19 mouse cellular contexts compared by ENCODE assay signal in the genomic region with DNA sequence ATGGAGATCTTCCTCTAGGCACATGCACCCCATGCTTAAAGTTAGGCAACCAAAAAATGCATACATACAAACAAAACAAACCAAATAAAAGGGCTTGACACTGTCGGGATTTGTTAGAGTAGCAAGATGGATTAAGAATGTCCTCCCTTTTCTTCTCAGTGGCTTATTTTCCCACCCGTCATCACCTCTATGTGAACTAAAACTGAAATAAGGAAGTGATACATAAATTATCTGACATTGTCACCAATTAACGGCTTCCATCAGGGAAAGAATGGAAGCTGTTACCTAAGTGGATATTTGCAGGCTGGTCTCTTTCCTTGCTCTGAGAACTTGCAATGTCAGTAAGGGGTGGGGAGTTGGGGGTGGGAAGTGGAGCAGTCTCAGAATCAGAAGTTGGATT.
"Had no signal": no experiment of that assay in that cellular context is flagged by ENCODE, and none has a peak within 500 bp of the region (broad histone marks: within the 10 kb centered on the region; RNA-seq: fewer than 3 reads in every experiment).

No protein-coding gene starts in this region.

- H3K36me3 ChIP-seq: midbrain, embryonic 10.5 days; midbrain, embryonic 12.5 days; neural tube, embryonic 13.5 days; neural tube, embryonic 15.5 days had no signal

- H3K27me3 ChIP-seq: midbrain, embryonic 12.5 days; neural tube, embryonic 13.5 days; neural tube, embryonic 15.5 days had no signal

- H3K4me3 ChIP-seq: midbrain, embryonic 10.5 days; midbrain, embryonic 12.5 days; myocyte; neural tube, embryonic 13.5 days; neural tube, embryonic 15.5 days had no signal

- DNase-seq: lung, adult 18-20 months; lung, embryonic 14.5 days; lung, postnatal 10 days; lung, postnatal 4 days; midbrain, embryonic 14.5 days; retina, postnatal 1 day; right cerebral cortex, adult 18-20 months; right cerebral cortex, postnatal 25 days; right cerebral cortex, postnatal 4 days; spleen, adult 18-20 months; thymus, adult 18-20 months; thymus, postnatal 25 days; thymus, postnatal 4 days had no signal

- H3K4me2 ChIP-seq: lung, embryonic 14.5 days; midbrain, embryonic 12.5 days; neural tube, embryonic 13.5 days; neural tube, embryonic 15.5 days had no signal

- H3K9ac ChIP-seq: lung, embryonic 14.5 days; midbrain, embryonic 12.5 days; neural tube, embryonic 13.5 days; neural tube, embryonic 15.5 days had no signal

- H3K9me3 ChIP-seq: midbrain, embryonic 12.5 days; neural tube, embryonic 13.5 days had no signal

- H3K27ac ChIP-seq: midbrain, embryonic 10.5 days; midbrain, embryonic 12.5 days; neural tube, embryonic 13.5 days; neural tube, embryonic 15.5 days had no signal

- H3K4me1 ChIP-seq: midbrain, embryonic 10.5 days; midbrain, embryonic 12.5 days; neural tube, embryonic 13.5 days; neural tube, embryonic 15.5 days had no signal

- ATAC-seq: midbrain, embryonic 16.5 days had no signal
